In the genomic region with DNA sequence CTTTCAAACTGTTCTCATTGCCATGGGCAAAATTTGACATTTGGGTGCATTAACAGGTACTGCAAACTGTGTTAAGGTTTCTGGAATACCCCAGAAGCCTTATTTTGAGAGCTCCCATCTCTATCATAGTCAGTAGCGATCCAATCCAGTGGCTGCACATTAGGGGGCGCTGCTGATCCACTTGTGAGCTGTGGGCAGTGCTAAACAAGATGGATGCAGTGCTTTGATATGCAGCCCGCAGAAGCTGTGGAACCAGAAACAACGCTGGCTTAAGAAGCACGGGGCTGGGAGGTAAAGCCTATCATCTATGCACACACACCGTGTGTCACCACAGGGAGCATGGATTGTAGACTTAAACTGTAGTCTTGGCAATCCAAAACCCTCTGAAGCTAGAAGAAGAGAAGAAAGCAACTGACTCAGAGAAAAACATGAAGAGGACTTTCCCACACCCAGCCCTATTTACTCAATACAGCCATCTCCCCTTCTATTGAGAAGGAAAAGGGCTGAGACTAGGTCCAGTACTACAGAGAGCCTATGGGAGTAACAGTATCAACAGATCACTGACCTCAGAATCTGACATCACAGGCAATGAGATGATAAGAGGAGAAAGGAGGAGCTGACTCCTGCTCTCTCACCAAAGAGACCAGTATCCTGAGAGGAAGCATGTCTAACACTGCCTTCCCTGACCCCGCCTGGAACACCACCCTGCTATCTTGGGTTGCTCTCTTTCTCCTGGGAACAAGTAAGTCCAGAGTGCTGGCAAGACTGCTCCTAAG, we compare ENCODE assay signal across 8 mouse cellular contexts.
DNase-seq lines count a peak whose midpoint lies in the region; ATAC-seq lines count a peak whose summit lies in the region.

No protein-coding gene starts in this region.

- H3K9ac ChIP-seq in hindbrain, embryonic 12.5 days: no peak overlapping the region

- 0 out of 2 replicates have a peak overlapping the region, but pooled peaks have one; percentile 22 for H3K4me2 ChIP-seq in hindbrain, embryonic 12.5 days (replicated peaks)

- DNase-seq in R1 (ENCODE audit: low read depth, low spot score) (peak; percentile 64), MN1 (ENCODE audit: low spot score) (no peak)
- peak; percentile 8 for DNase-seq in cerebellum, adult 11 months
- DNase-seq in forelimb bud, embryonic 11.5 days (ENCODE audit: low read depth, low spot score): peak; percentile 19
- peak; percentile 27 to 51 for DNase-seq in layer of hippocampus, postnatal 36 days
- DNase-seq in right cerebral cortex, adult 2 months (ENCODE audit: low spot score in 2 of 2): peak; percentile 70 to 71

- no peaks in the 10 kb centered on the region for H3K36me3 ChIP-seq in hindbrain, embryonic 12.5 days

- no peaks in the 10 kb centered on the region for H3K9me3 ChIP-seq in hindbrain, embryonic 12.5 days (replicated peaks)

- no peak overlapping the region for H3K4me3 ChIP-seq in hindbrain, embryonic 12.5 days

- peak; percentile 54; the same call in 1 of the 2 replicates for ATAC-seq in hindbrain, embryonic 12.5 days (ENCODE audit: low FRiP score)
- peak; percentile 93 for ATAC-seq in megakaryocyte, adult 5-6 weeks (ENCODE audit: poor library complexity, severe bottlenecking)

- 14% methylated on average over 7 of the region's 7 CpGs for WGBS in hindbrain, embryonic 12.5 days

- H3K27me3 ChIP-seq in hindbrain, embryonic 12.5 days: no peaks in the 10 kb centered on the region

- H3K4me1 ChIP-seq in hindbrain, embryonic 12.5 days: peaks cover 5% of the 10 kb centered on the region; the same call in 1 of the 2 replicates

- no peak overlapping the region for H3K27ac ChIP-seq in hindbrain, embryonic 12.5 days
